Mouse (Mus musculus): ENCODE measurements around the gene 4930590J08Rik.

- TF ChIP-seq CTCF (IDR thresholded peaks at IDR 0.05; ENCODE audit: control insufficient read depth, insufficient read depth, insufficient read length) (no peak), CEBPB (IDR thresholded peaks at IDR 0.05; ENCODE audit: low read depth) (no peak), MAX (IDR thresholded peaks at IDR 0.05) (no peak), MYOG (IDR thresholded peaks at IDR 0.05; ENCODE audit: control insufficient read depth, extremely low read depth, insufficient read length) (no peak), MYOD1 (IDR thresholded peaks at IDR 0.05; ENCODE audit: control insufficient read depth, insufficient read length, low read depth) (no peak)
Measured at GRCm38 (mm10) chr6:91960028-91960811, 57.6 kb downstream of the 4930590J08Rik start.

All from C2C12 (cell line).